Mouse (Mus musculus) hematopoietic stem cell, adult 5-6 weeks (primary cell): ENCODE measurements around the gene Cacnb1. TPM values are rescaled to one million over a fixed set of nuclear protein-coding genes. Genes with fewer than 3 reads are reported as not detected.

Experiments used
- ATAC-seq, 2 experiments: fragments of 125-278 bp in 1 of 2; replicated peaks in 1 of 2; 2 replicates each; pipeline ENCODE4 v1.8.0; 2016 to 2017; ENCODE audit warnings: inconsistent platforms in 2 of 2, mild to moderate bottlenecking in 2 of 2, moderate number of reproducible peaks in 2 of 2, low read depth in 1 of 2, moderate TSS enrichment in 1 of 2; ENCODE audit not compliant: low FRiP score in 2 of 2, poor library complexity in 2 of 2, severe bottlenecking in 2 of 2, insufficient read depth in 1 of 2, low TSS enrichment in 1 of 2
- total RNA-seq: library from RNA; stranded (forward); fragments of 172-1452, 232-1000 nt; gene quantifications from 2 replicates; pipeline ENCODE4 v1.2.3, GENCODE M21; 2017

The Cacnb1 gene
- total RNA-seq, 1 experiment from 2014 or later = 2.9 TPM

DNA sequence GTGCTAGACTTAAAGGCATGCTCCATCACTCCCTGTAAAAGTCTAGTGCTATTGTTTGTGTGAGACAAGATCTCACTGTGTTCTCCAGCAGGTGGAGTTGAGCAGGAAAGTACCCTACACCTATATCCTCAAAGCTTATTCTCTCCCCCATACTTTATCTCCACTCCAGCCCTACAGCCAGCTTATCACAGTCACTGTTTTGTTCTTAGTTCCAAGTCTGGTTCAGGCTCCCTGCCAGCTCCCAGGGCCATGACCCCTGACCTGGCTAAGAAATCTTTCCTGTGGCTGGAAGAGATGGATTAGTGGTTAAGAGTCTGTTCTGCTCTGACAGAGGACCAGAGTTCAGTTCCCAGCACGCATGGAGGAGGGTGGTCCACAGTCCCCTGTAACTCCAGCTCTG is 23.6 kb upstream of the Cacnb1 start:
- ATAC-seq = no peak

DNA sequence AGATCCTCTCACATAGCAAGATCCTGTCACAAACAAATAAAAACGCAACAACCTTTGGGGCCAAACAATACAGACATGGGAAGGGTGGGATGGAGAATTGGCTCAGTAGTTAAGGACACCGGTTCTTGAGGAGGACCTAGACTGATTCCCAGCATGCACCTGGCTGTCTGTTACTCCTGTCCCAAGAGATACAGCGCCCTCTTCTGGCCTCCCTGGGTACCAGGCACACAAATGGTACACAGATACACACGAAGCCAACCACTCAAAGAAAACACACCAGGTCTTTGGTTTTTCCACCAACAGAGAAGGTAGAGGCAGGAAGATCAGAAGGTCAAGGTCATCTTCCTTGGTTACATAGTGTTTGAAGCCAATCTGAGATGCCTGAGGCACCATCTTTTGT is 22.8 kb upstream of the Cacnb1 start:
- ATAC-seq = no peak

- ATAC-seq = no peak
Measured at GRCm38 (mm10) chr11:98044074-98044473, 21.2 kb upstream of the Cacnb1 start.

DNA sequence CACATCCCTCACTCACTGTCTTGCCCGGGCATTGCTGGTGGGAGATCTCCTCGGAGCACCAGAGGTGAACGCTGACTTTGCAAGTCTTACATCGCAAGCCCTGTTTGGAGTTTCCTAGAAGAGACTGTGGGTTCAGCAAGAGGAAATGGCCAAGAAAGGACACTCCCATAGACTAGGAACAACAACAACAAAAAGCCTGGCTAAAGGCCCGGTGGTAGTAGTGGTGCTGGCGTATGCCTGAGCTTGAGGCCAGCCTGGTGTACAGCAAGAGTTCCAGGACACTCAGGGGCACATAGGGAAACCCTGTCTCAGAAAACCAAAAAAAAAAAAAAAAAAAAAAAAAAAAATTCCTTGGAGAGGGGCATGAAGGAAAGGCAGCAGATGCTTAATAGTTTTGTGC is 19.9 kb upstream of the Cacnb1 start:
- ATAC-seq = no peak

DNA sequence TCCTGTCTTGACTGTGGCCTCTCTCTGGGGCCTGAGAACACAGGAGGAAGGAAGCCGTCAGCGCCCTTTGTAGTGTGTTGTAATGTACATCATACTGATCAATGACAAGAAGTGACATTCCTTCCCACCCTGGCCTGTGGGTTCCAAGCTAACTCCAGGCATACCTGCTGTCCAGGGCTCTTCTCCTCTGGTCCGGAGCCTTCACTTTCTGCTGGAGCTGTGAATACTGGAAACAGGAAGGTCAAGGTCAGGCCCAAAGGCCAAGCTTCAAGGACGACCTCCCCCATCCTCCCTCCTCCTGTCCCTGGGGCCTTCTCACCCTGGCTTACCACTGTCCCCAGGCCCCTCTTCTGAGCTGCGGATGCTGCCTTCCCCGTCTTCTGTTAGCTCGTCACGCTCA is 18.1 kb upstream of the Cacnb1 start:
- ATAC-seq = no peak

DNA sequence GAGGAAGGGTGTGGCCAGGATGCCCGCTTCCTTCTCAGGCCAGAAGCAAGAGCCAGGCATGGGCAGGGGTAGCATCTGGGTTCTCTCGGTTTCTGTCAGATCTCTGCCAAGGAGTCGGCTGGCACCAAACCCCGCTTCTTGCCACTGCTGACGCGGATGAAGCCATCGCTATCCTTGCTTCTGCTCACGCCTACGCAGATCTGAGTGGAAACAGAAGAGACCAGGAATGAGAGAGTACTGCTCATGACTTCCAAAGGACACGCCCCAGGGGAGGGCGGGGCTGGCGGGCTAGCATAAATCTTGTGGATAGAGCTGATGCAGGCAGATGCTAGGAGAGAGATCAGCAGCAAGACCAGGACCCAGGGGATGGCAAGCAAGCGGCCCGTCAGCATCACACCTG is 15.0 kb upstream of the Cacnb1 start:
- ATAC-seq = no peak

DNA sequence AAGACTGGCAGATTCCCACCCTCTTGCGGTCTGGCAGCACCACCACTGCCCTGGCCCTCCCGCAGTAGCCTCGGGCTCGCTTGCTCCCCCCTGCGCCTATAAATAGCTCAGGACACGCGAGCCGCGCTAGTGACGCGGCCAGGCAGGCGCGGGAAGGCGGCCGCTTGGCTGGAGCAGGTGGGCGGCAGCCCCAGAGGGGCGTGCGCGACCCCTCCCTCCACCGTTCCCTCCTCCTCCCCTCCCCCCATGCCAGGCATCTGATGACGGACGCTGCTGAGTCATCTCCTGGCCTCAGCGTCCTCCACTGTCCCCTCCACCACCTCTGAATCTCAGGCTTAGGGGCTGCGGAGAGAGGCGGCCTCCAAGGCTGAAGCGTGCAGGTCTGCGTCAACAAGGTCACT is 13.1 kb upstream of the Cacnb1 start:
- peak in 1 of 2 experiments; percentile 33; a peak in 1 of 4 replicates for ATAC-seq

DNA sequence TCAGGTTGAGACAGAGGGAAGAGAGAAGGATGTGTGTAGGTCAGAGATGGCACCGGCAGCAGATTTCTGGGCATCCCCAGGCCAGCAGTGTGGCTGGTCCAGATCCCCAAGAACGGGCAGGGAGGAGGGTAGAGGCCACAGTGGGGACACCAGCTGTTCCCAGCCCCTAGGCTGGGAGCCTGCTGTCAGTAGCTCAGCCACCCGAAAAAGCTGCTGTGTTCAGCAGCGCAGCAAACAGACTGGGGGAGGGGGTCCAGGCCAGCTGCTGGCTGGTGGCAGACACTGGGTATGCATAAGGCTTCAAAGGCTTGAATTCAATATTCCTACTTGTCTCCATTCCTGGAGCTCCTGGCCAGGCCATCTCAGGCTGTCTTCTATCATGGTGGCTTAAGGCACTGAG is 12.0 kb upstream of the Cacnb1 start:
- no peak for ATAC-seq

DNA sequence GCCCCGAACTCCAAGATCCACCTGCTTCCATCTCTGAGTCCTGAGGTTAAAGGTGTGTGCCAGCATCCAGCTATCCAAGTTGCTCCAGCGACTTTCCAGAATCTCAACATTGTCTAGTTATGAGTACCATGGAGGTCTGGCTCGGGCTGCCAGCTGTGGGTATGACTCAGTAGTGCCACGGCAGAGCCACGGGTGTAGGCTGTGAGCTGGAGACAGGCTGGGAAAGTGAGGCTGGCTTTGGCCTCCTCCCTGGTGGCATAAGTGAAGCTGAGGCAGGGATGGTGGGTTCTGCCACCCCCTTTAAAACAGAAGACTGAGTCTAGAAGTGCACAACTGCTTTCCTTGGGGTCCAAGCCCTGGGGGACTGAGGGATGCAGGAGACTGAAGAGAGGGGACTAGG is 11.2 kb upstream of the Cacnb1 start:
- ATAC-seq = no peak

GRCm38 (mm10) chr11:98031443-98031770 is 8.6 kb upstream of the Cacnb1 start:
- peak in 1 of 2 experiments; percentile 59; a peak in 3 of 4 replicates for ATAC-seq

DNA sequence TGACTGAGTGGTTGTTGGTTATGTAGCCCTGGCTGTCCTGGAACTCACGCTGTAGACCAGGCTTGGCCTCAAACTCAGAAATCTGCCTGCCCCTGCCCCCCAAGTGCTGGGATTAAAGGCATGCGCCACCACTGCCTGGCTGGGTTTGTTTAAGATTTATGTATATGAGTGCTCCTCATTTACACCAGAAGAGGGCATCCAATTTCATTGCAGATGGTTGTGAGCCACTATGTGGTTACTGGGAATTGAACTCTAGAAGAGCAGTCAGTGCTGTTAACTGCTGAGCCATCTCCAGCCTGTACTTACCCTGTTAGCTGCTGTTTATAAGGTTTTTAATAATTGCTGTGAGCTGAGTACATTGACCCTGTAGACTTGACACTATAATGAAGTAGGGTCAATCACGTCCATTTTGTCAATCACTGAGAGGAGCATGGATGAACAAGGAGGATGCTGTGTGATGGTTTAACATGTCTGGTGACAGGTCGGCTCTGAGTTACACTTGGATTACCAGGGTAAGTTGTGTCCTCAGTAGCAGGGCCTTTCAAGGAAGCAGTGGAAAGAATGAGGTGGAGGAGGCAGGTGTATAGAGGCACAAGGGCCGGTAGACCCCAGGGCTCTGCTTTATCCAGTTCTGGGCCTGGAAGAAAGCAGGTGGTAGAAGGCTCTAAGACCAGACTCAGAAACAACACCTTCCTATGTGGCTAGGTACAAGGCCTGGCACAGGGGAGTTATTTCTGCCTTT is 8.0 kb upstream of the Cacnb1 start:
- no peak for ATAC-seq

DNA sequence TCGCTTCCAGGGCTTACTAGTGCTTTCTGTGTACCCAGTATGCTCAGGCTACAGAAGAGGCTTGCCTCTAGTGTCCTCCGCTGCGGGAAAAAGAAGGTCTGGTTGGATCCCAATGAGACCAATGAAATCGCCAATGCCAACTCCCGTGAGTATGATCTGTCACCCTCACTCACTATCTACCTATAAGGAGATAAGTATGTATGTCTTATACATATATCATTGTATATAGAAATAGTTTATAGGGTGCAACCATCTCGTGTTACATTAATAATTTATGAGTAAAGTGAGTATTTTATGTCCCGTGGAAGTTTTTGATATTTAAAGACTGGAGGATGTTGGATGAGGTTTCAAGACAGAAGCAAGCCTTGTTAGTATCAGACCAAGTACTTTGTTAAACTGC is 5.0 kb upstream of the Cacnb1 start:
- no peak for ATAC-seq

DNA sequence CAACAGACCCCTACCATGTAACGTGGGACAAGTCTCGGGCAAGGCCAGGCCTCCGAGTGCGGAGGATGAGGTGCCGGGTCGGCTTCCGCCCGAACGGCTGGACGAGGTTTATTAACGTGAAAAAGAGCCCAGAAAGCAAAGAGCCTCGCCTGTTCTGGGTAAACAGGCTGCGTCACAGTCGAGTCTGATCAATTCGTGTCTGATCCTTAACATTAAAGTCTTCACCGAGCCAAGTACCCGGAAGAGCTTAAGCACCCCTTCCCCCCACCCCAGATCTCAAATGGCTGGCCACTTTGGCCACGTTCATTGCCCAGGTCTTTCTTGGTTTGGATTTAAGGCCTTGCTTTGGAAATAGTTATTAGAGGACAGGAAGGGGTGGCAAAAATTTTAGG is 4.5 kb upstream of the Cacnb1 start:
- ATAC-seq = no peak

DNA sequence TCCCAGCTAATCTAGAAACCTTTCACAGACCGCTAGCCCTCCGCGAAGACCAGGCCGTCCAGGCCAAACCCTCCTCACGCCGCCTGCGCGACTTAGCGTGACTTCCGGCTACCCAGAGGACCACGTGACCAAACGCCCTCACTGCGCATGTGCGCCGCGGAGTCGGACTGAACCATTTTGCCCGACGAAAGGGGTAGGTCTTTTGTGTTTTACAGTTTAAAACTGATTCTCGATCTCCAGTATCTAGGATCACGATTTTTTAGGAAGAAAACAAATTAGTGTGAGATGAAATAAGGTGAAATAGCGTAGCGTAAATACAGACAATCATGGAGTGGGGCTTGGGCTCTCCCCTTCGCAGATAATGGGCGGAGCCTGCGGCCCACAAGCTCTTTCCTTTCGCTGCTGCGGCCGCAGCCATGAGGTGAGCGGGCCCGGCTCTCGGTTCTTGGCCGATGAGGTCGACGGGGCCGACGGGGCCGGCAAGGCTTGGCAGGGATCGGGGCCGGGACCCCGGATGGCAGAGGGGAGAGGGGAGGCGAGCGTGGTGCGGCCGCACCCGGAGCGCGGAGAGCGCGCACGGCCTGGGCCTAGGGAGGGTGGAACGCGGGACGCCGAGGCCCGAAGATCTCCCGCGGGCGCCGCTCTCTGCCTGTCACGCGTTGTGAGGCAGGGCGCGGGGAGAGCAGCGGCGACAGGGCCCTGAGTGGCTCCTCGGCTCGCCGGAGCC is 3.9 kb upstream of the Cacnb1 start, which contains the start of gene Rpl19:
Rpl19 (plus strand) TSS at position 141 of the 727 bp plus-strand sequence.
- peak; percentile 76 to 82 for ATAC-seq

DNA sequence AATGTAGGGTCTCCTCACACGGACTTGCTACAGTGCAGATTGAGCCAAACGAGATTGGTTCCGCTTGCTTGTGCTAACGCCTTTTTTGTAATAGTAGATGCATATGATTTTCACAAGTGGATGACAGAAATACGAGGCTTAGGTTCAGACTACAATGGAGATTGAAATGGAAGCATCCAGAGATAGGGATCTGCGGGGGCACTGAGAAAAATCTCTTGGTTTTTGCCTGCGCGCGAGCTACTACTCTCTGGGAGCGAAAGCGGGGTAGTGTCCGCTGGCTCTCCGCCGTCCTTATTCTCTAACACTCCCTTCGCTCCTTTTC is 3.4 kb upstream of the Cacnb1 start:
- no peak for ATAC-seq

DNA sequence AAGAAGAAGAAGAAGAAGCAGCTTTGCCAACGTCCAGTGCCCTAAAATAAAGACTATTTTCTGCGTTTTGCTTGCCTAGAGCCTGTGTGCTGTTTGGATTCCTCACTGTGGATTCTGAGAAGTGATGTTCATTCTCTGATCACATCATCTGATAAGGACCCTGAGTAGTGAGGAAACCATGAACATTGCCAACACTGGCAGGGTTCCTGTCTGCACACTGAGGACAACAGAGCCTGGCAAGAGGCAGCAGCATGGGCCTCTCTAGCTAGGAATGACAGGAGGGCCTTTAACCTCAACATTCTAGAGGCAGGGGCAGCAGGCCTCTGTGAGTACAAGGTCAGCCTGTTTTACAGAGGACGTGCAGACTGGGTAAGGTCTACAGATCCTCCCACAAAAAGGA is 1.7 kb upstream of the Cacnb1 start:
- ATAC-seq = no peak

DNA sequence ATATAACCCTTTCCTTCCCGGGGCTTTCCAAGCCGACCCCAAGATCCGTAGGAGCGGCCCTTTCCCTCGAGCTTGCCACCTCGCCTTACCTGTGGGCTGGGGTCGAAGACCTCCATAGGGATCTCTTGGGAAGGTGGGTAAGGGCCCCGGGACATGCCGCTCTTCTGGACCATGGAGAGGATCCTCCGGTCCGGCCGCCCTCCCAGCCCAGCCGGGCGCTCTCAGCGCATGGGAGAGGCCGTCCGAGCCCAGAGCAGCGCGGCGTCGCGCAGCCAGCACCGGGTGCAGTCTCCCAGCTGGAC is 630 bp downstream of the Cacnb1 start:
- ATAC-seq = no peak

GRCm38 (mm10) chr11:98021565-98022252 is 1.1 kb downstream of the Cacnb1 start:
- no peak for ATAC-seq

- no peak for ATAC-seq
Measured at GRCm38 (mm10) chr11:98021118-98021517, 1.7 kb downstream of the Cacnb1 start.
